ENCODE assay signal across 8 mouse cellular contexts in the genomic region with DNA sequence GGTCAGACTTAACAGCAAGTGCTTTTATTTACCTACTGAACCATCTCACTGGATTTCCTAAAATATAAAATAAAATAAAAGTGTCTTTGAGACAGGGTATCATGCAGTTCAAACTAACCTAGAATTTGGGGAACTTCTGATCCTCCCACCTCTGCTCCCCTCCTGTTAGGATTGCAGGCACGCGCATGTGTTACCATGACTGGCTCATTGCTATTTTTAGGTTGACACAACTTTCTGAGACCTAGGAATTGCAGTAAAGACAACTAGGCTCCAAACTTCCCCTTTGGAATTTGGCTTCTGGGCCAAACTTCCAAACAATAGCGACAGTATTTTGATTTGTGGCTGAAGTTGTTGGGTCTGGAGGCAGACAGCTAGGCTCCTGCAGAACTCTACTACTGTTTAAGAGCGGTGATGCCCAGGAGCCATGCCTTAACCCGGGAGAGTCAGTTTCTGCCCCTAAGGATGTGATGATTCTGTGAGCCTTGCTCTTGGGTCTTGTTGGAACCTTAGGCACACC. TPM values are rescaled to one million over a fixed set of nuclear protein-coding genes. Genes with fewer than 3 reads are reported as not detected.
DNase-seq lines count a peak whose midpoint lies in the region; ATAC-seq and TF ChIP-seq lines count a peak whose summit lies in the region.

No protein-coding gene starts in this region.

- H3K4me1 ChIP-seq in heart, embryonic 10.5 days, result peaks cover 59% of the 10 kb centered on the region
- H3K4me1 ChIP-seq in E14TG2a.4 (replicated peaks; ENCODE audit: low read depth, low read length), result peaks cover 65% of the 10 kb centered on the region
- peaks cover 41% of the 10 kb centered on the region for H3K4me1 ChIP-seq in forebrain, embryonic 16.5 days (replicated peaks; ENCODE audit: control insufficient read depth, insufficient read depth, low read length)
- peaks cover 11 to 35% of the 10 kb centered on the region in 2 experiments; a peak in 3 of 4 replicates for H3K4me1 ChIP-seq in liver, embryonic 14.5 days (replicated peaks; ENCODE audit: control insufficient read depth in 2 of 2, insufficient read depth in 2 of 2, low read length in 1 of 2)

- ATAC-seq in forebrain, embryonic 16.5 days, result no peak
- no peak for ATAC-seq in liver, embryonic 14.5 days (ENCODE audit: insufficient read depth)

- no peak for TF ChIP-seq EP300 in liver, embryonic 14.5 days (IDR thresholded peaks at IDR 0.05; ENCODE audit: low read depth)

- WGBS in heart, embryonic 10.5 days, result 12% methylated on average over 5 of the region's 5 CpGs
- 24% methylated on average over 5 of the region's 5 CpGs for WGBS in forebrain, embryonic 16.5 days
- 19% methylated on average over 5 of the region's 5 CpGs for WGBS in liver, embryonic 14.5 days (ENCODE audit: insufficient replicate concordance)

- H3K27ac ChIP-seq in heart, embryonic 10.5 days, result peak overlapping the region; percentile 94
- peak overlapping the region; percentile 83 for H3K27ac ChIP-seq in forebrain, embryonic 16.5 days (ENCODE audit: low read length)
- H3K27ac ChIP-seq in liver, embryonic 14.5 days, result no peak overlapping the region

- peak overlapping the region; percentile 93 for H3K4me3 ChIP-seq in heart, embryonic 10.5 days
- H3K4me3 ChIP-seq in E14TG2a.4 (replicated peaks; ENCODE audit: low read length), result peak overlapping the region; percentile 87
- H3K4me3 ChIP-seq in forebrain, embryonic 16.5 days (replicated peaks; ENCODE audit: low read length), result peak overlapping the region; percentile 98
- peak overlapping the region; percentile 66 to 84 for H3K4me3 ChIP-seq in liver, embryonic 14.5 days (ENCODE audit: insufficient read depth in 1 of 2, low read depth in 2 of 2, low read length in 2 of 2)

- H3K36me3 ChIP-seq in heart, embryonic 10.5 days, result no peaks in the 10 kb centered on the region
- peaks cover 17% of the 10 kb centered on the region; the same call in 1 of the 2 replicates for H3K36me3 ChIP-seq in E14TG2a.4 (ENCODE audit: insufficient read depth, low read length)
- no peaks in the 10 kb centered on the region for H3K36me3 ChIP-seq in forebrain, embryonic 16.5 days (ENCODE audit: control insufficient read depth, insufficient read depth)
- H3K36me3 ChIP-seq in liver, embryonic 14.5 days (replicated peaks; ENCODE audit: control insufficient read depth, insufficient read depth, low read depth), result no peaks in the 10 kb centered on the region

- peak overlapping the region; percentile 64 for H3K4me2 ChIP-seq in forebrain, embryonic 16.5 days (ENCODE audit: low read length)
- peak overlapping the region; percentile 100 for H3K4me2 ChIP-seq in liver, embryonic 14.5 days (ENCODE audit: low read depth)

- no peaks in the 10 kb centered on the region for H3K27me3 ChIP-seq in heart, embryonic 10.5 days (ENCODE audit: insufficient read depth, poor library complexity, severe bottlenecking)
- H3K27me3 ChIP-seq in E14TG2a.4 (ENCODE audit: insufficient read depth, low read length), result peaks cover 21% of the 10 kb centered on the region; the same call in 1 of the 2 replicates
- H3K27me3 ChIP-seq in forebrain, embryonic 16.5 days (replicated peaks; ENCODE audit: control insufficient read depth, insufficient read depth, low read length), result no peaks in the 10 kb centered on the region
- no peaks in the 10 kb centered on the region for H3K27me3 ChIP-seq in liver, embryonic 14.5 days (ENCODE audit: control insufficient read depth, insufficient read depth, low read length)

- intact Hi-C loops in heart, postnatal 36 days (cut with DNase I), result loop anchor here (2.0 kb wide), 1 partner anchor 39 kb away; no protein-coding TSS in a partner anchor

- no peak for DNase-seq in heart, embryonic 10.5 days (ENCODE audit: low spot score)
- DNase-seq in heart, postnatal 36 days, result no peak
- DNase-seq in liver, embryonic 14.5 days (ENCODE audit: low read depth in 3 of 3, low spot score in 3 of 3), result no peak
- DNase-seq in urinary bladder, postnatal 4 days (ENCODE audit: low spot score in 2 of 2), result no peak
- DNase-seq in cerebellum, postnatal 25 days, result no peak
- DNase-seq in adrenal gland, postnatal 36 days, result no peak

- H3K9ac ChIP-seq in forebrain, embryonic 16.5 days (replicated peaks; ENCODE audit: low read depth, low read length), result peak overlapping the region; percentile 94
- no peak overlapping the region for H3K9ac ChIP-seq in liver, embryonic 14.5 days (replicated peaks)

- no peak for TF ChIP-seq CTCF in E14TG2a.4 (conservative IDR thresholded peaks at IDR 0.05; ENCODE audit: low read length)
- no peak for TF ChIP-seq CTCF in liver, embryonic 14.5 days (IDR thresholded peaks at IDR 0.05; ENCODE audit: low read depth)

- no peaks in the 10 kb centered on the region for H3K9me3 ChIP-seq in heart, embryonic 10.5 days
- no peaks in the 10 kb centered on the region for H3K9me3 ChIP-seq in E14TG2a.4 (ENCODE audit: low read length)
- no peaks in the 10 kb centered on the region for H3K9me3 ChIP-seq in forebrain, embryonic 16.5 days (ENCODE audit: control insufficient read depth, low read length)
- no peaks in the 10 kb centered on the region for H3K9me3 ChIP-seq in liver, embryonic 14.5 days (ENCODE audit: control insufficient read depth, low read length)

RNA-seq across cellular contexts. Expression of a gene that starts 0.8 kb away (rescaled TPM):
- polyA plus RNA-seq in heart, embryonic 10.5 days (2016; fragmentation: Nextera tagmentation; extraction: Ambion mirVana), result 13.1 and 17.0 TPM in 2 replicates
- total RNA-seq in heart, postnatal 36 days (2021), result 10 to 100 TPM; 30.4 to 31.8 TPM
- 18.0 and 18.1 TPM in 2 replicates for polyA plus RNA-seq in forebrain, embryonic 16.5 days (2015; fragmentation: Nextera tagmentation; extraction: Ambion mirVana)
- 3.0 and 3.7 TPM in 2 replicates for polyA plus RNA-seq in liver, embryonic 14.5 days (2012; rRNA removed)
- polyA plus RNA-seq in liver, embryonic 14.5 days (2014; fragmentation: Nextera tagmentation; extraction: Ambion mirVana), result 2.5 and 3.5 TPM in 2 replicates
- 10 to 100 TPM; 22.7 to 25.9 TPM for total RNA-seq in adrenal gland, postnatal 36 days (2021)

RNA-seq across cellular contexts. Expression of a gene that starts 50.2 kb away (rescaled TPM):
- polyA plus RNA-seq in heart, embryonic 10.5 days (2016; fragmentation: Nextera tagmentation; extraction: Ambion mirVana), result 16.3 and 21.9 TPM in 2 replicates
- 10 to 100 TPM in 1 of 2 experiments, 1 to 10 TPM in 1; 7.1 to 12.3 TPM for total RNA-seq in heart, postnatal 36 days (2021)
- 81.9 and 84.3 TPM in 2 replicates for polyA plus RNA-seq in forebrain, embryonic 16.5 days (2015; fragmentation: Nextera tagmentation; extraction: Ambion mirVana)
- 5.0 and 5.6 TPM in 2 replicates for polyA plus RNA-seq in liver, embryonic 14.5 days (2012; rRNA removed)
- polyA plus RNA-seq in liver, embryonic 14.5 days (2014; fragmentation: Nextera tagmentation; extraction: Ambion mirVana), result 4.6 and 4.9 TPM in 2 replicates
- total RNA-seq in adrenal gland, postnatal 36 days (2021), result 10 to 100 TPM in 1 of 2 experiments, 1 to 10 TPM in 1; 7.0 to 10.1 TPM
